Mouse (Mus musculus) cerebellum, adult 9-10 months (tissue): ENCODE results near the gene Tle4.

Experiments used
- DNase-seq: peaks from one replicate; pipeline ENCODE4 v3.0.0; 2022

The Tle4 gene

GRCm38 (mm10) chr19:14451329-14451728 lies 146.5 kb downstream of the Tle4 start:
- DNase-seq, result no peak

GRCm38 (mm10) chr19:14449738-14450137 lies 148.1 kb downstream of the Tle4 start:
- no peak for DNase-seq

- DNase-seq, result no peak
Observed at GRCm38 (mm10) chr19:14448586-14448985, 149.3 kb downstream of the Tle4 start.

- DNase-seq, result peak; percentile 23
Observed at GRCm38 (mm10) chr19:14447474-14447873, 150.4 kb downstream of the Tle4 start.

GRCm38 (mm10) chr19:14441861-14442260 lies 156.0 kb downstream of the Tle4 start:
- no peak for DNase-seq

GRCm38 (mm10) chr19:14437226-14437625 lies 160.6 kb downstream of the Tle4 start:
- no peak for DNase-seq

- no peak for DNase-seq
Observed at GRCm38 (mm10) chr19:14436567-14436966, 161.3 kb downstream of the Tle4 start.

- DNase-seq, result peak; percentile 24
Observed at GRCm38 (mm10) chr19:14435681-14436376, 162.0 kb downstream of the Tle4 start.

GRCm38 (mm10) chr19:14433900-14434299 lies 164.0 kb downstream of the Tle4 start:
- DNase-seq, result no peak

- no peak for DNase-seq
Observed at GRCm38 (mm10) chr19:14432436-14432835, 165.4 kb downstream of the Tle4 start.

- DNase-seq, result no peak
Observed at GRCm38 (mm10) chr19:14426920-14427319, 170.9 kb downstream of the Tle4 start.

- DNase-seq, result no peak
Observed at GRCm38 (mm10) chr19:14426244-14426868, 171.5 kb downstream of the Tle4 start.

- DNase-seq, result no peak
Observed at GRCm38 (mm10) chr19:14425122-14425521, 172.7 kb downstream of the Tle4 start.

- DNase-seq, result no peak
Observed at GRCm38 (mm10) chr19:14424016-14424964, 173.6 kb downstream of the Tle4 start.

- DNase-seq, result no peak
Observed at GRCm38 (mm10) chr19:14421691-14422090, 176.2 kb downstream of the Tle4 start.

- DNase-seq, result no peak
Observed at GRCm38 (mm10) chr19:14419886-14420285, 178.0 kb downstream of the Tle4 start.

GRCm38 (mm10) chr19:14416845-14417244 lies 181.0 kb downstream of the Tle4 start:
- DNase-seq, result peak; percentile 89

- no peak for DNase-seq
Observed at GRCm38 (mm10) chr19:14415996-14416395, 181.9 kb downstream of the Tle4 start.

- no peak for DNase-seq
Observed at GRCm38 (mm10) chr19:14414957-14415356, 182.9 kb downstream of the Tle4 start.

GRCm38 (mm10) chr19:14406603-14407002 lies 191.2 kb downstream of the Tle4 start:
- DNase-seq, result no peak
